Mouse (Mus musculus): ENCODE data around the gene Gpr107. TPM values are rescaled to one million over a fixed set of nuclear protein-coding genes. Genes with fewer than 3 reads are reported as not detected.
"Not testable (repeated sequence)": the region's sequence is repeated elsewhere in the genome, so short reads cannot be mapped to it uniquely, and the experiment has no call there.

The Gpr107 gene
- polyA plus RNA-seq, 2 experiments from 2014 or later: 44.8 to 45.0 TPM

- no peak for ATAC-seq
Observed at GRCm38 (mm10) chr2:31160147-31160920, 8.2 kb downstream of the Gpr107 start.

DNA sequence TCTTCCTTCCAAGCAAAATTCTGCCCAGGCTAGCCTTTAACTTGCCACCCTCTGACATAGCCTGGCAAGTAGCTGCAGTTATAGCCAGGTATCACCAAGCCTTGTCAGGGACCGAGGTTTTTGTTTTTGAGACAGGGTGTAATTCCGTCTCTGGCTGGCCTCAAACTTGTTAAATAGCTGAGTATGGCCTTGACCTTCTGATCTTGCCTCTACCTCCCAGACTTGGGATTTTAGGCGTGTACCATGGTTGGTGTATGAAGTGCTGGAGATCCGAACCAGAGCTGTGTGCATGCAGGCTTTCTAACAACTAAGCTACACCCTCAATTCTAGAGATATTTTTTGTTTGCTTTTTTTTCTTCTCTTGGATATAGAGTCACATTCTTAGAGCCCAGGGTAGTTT is 9.5 kb downstream of the Gpr107 start:
- no peak for ATAC-seq

- ATAC-seq: no peak
Observed at GRCm38 (mm10) chr2:31163361-31164118, 11.4 kb downstream of the Gpr107 start.

- peak; percentile 76 for ATAC-seq
Observed at GRCm38 (mm10) chr2:31164841-31165455, 12.8 kb downstream of the Gpr107 start.

- ATAC-seq: peak; percentile 52
Observed at GRCm38 (mm10) chr2:31165529-31165928, 13.4 kb downstream of the Gpr107 start.

GRCm38 (mm10) chr2:31167571-31167970 is 15.5 kb downstream of the Gpr107 start:
- ATAC-seq: not testable (repeated sequence)

DNA sequence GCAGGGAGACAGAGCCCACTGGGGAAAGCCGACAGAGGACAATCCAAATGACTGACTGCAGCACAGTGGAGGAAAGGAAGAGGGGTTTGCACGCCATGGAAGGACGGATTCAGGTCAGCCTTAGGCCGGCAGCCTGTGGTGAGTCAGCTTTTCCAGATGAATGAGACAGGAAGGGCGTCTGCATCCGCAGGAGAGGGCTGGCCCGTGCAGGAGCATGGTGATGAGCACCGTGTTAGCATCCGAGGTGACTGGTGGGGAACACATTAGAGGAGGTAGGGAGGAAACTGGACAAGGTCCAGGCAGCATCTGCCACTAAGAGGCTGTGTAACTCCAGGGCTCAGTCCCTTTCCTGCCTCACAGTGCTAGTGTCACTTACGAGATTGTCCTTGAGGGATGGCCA is 16.9 kb downstream of the Gpr107 start:
- ATAC-seq: no peak

GRCm38 (mm10) chr2:31170164-31170563 is 18.0 kb downstream of the Gpr107 start:
- ATAC-seq: no peak

DNA sequence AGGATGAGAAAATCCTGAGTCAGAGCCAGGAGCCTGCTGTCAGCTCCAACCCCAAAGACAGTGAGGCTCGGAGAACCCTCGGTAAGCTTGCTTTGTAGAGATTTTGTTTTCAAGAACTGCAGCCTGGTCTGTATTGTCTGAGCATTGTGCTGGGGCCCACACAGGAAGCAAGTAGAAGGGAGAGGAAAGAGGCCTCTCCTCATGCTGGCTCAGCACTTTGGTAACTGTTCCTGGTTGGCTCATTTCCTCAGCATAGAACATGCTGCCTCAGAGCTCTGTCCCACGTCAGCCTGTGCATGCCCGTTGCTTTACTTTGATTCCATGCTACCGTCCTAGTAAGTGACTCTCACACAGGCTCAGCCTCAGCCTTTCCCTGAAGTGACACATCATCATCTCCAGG is 19.9 kb downstream of the Gpr107 start:
- peak; percentile 93 for ATAC-seq

- ATAC-seq: no peak
Observed at GRCm38 (mm10) chr2:31172536-31172935, 20.4 kb downstream of the Gpr107 start.

DNA sequence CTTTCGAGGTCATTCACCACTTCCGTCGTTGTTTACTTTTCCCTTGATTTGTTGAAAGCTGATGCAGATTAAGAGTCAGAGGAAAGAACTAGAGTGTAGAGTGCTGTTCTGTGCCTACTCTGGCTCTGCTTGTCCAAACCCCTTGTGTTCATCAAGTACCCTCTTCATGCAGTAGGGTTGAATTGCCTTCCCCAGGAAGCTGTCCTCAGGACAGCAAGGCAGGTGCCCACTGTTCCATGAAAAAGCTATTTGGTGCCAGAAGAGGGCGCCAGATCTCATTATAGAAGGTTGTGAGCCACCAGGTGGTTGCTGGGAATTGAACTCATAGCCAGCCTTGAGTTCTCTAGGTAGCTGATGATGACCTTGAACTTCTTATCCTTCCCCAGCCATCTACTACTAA is 21.2 kb downstream of the Gpr107 start:
- ATAC-seq: no peak

- ATAC-seq: not testable (repeated sequence)
Observed at GRCm38 (mm10) chr2:31178593-31178992, 26.5 kb downstream of the Gpr107 start.

GRCm38 (mm10) chr2:31179471-31179870 is 27.4 kb downstream of the Gpr107 start:
- ATAC-seq: peak; percentile 33

GRCm38 (mm10) chr2:31180081-31180551 is 28.0 kb downstream of the Gpr107 start:
- peak; percentile 88 for ATAC-seq

DNA sequence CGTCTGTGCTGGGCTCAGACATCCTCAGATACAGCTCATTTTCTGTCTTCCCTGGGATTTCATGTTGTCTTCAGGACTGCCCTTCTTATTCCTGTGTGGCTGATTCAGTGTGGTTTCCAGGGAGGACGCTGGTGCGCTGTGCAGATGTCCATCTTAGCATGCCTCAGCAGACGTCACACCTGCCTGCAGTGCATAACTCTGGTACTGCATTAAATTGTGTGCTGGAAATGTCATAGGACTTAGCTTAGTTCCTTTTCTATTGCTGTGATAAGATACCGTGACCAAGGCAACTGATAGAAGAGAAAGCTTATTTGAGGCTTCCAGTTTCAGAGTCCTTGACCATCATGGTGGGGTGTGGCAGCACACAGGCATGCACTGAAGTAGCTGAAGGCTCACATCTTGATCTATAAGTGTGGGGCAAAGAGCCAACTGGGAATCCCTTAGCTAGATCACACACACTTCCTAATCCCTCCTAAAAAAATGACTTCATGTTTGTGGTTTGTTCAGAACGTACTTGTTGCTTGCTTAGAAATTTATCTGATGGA is 30.7 kb downstream of the Gpr107 start:
- ATAC-seq: no peak

DNA sequence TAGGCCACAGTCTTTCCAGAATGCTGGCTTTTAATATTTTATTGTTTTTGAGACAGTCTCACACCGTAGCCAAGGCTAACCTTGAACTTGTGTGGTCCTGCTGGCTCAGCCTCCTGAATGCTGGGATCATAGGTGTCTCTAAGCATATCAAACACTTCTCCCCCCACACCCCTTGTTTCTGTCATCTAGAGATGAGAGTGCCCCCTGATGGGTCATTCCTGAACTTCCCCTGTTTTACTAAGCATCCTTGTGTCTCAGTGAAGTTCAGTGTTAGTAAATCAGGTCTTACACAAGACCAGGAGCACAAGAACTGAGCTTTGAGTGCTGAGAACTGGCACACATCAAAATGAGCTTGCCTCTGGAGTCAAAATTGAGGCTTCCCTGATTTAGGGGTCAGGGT is 31.7 kb downstream of the Gpr107 start:
- ATAC-seq: no peak

DNA sequence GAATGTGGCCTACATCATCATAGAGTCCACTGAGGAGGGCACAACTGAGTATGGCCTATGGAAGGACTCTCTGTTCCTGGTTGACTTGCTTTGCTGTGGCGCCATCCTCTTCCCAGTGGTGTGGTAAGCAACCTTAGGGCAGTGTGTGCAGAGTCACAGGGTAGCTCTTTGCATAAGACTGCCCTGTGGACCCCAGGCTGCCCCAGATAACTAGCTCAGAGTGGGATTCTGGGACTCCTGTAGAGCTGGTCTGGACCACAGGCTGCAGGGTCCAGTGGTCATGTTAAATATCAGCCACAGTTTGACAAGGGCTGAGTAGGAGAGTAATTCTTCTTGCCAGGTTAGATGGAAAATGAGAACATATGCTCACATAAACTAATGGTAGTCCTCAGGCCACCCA is 36.6 kb downstream of the Gpr107 start:
- ATAC-seq: no peak

- ATAC-seq: no peak
Observed at GRCm38 (mm10) chr2:31189654-31190053, 37.5 kb downstream of the Gpr107 start.

- no peak for ATAC-seq
Observed at GRCm38 (mm10) chr2:31191765-31192164, 39.6 kb downstream of the Gpr107 start.

- ATAC-seq: no peak
Observed at GRCm38 (mm10) chr2:31194356-31195021, 42.4 kb downstream of the Gpr107 start.

DNA sequence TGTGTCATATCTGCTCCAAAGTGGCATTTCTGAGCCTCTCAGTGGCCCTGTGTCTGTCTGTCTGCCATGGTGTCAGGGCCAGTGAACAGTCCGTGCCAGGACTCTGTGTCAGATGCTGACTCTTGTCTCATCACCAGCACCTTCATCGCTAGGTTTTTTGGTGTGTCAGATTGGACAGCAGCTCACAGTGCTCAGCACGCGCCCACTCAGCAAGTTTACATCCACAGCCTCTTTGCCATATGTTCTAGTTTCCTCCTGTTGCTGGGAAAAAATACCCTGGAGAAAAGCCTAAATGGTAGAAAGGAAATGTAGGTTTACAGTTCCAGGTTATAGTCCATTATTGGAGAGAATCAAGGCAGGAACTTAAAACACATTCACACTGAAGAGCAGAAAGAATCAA is 46.5 kb downstream of the Gpr107 start:
- ATAC-seq: no peak

- ATAC-seq: no peak
Observed at GRCm38 (mm10) chr2:31200051-31200450, 47.9 kb downstream of the Gpr107 start.

DNA sequence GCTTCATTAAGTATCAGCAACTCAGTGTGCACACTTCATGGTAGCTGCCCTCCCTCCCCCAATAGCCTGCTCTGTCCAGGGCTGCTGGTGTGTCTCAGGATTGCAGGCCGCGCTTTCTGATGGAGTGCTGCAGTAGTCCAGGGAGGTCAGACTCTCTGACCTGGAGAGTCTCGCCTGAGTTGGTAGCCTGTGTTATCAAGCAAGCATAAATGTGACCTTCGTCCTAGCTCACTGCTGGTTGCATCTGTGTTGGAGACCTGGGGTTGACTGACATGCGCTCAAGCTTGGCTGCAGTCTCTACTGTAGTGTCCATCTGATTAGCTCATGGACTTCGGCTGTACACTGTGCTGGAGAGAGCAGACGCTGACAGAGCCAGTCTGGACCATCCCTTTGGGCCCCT is 49.7 kb downstream of the Gpr107 start:
- no peak for ATAC-seq
